Mouse (Mus musculus): Measurements from ENCODE around the gene Rnf220.

Rnf220 gene

DNA sequence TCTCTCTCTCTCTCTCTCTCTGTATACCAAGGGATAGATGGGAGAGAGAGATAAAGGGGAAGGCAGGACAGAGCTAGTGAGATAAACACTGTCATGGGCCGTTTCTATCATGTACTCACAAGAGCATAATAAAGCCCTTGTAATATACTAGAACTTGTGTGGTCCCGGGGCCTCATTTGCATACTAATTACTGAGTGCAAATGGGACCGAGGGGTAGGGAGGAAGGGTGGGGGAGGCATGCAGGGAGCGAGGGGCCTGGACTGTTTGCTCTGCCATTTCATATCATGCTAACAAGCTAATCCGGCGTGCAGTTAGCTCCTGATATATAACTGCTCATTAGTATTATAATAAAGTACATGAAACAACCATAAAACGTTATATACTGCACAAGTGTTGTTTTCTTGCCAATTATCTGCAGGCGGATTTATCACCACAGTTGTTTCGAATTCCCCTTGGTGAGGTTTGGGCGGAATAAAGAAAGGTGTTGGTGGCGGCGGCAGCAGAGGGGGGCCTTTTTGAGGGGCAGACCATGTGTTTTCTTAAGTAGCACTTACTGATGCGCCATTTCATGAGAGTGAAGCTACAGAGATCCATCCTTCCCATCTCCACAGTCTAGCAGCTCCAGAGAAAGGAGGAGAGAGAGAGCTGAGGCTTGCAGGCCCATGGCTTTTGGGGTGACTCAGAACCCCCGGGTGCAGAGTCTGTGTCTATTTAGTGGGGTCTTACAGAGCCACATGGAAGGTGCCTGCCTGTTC lies 116.9 kb downstream of the Rnf220 start:
- DNase-seq (ENCODE audit: low spot score) = no peak

DNA sequence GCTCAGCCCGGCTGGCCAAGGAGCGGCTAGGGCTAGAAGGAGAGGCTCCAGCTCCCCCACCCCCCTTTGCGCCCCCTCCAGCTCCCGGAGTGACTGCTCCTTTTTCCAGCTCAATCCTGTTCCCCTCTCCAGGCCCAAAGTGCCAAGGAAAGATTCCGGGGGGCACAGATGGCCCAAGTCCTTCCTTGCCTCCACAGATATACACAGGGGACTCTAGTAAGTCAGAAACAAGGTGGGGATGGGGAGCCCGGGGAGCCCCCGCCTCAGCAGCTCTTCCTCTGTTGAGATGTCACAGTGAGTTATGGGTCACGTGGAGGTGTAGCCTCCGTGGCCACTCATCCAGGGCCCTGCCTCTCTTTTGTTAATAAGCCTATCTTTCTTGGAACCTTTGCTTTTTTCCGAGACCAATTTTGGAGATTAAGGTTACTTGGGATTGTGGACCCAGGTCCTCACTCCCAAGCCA lies 122.7 kb downstream of the Rnf220 start:
- peak; percentile 50 for DNase-seq (ENCODE audit: low spot score)

DNA sequence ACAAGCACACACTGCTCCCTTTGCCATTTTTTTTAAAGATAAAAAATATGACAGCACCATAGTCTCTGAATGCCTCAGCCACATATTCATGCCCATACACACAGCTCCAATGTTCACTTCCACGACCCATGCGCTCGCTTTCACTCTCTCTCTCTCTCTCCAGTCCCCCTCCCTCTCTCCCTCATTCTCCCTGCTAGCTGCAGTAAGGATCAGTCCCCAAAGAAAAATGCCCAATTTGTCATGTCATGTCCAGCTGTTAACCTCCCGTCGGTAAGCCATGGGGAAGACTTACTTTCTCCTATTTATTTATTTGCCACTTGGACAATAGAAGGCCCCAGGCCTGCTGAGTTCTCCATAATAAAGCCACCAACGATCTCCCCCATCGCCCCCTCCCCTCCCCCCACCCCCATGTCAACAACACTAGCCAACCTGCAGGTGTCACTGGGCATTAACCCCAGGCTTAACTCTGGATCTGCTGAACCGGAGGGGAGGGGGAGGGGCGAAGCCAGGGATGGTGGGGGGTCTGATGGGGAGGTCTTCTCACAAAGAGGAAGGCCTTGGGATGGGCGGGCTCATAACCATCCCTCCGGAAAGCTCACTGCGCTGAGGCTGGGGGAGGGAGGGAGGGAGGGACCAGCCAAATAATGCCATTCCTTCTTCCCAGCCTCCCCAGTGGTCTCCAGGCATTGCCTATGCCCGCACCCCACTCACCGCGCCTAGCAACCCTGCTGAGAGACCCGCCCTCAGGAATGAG lies 123.4 kb downstream of the Rnf220 start:
- peak; percentile 86 for DNase-seq (ENCODE audit: low spot score)

DNA sequence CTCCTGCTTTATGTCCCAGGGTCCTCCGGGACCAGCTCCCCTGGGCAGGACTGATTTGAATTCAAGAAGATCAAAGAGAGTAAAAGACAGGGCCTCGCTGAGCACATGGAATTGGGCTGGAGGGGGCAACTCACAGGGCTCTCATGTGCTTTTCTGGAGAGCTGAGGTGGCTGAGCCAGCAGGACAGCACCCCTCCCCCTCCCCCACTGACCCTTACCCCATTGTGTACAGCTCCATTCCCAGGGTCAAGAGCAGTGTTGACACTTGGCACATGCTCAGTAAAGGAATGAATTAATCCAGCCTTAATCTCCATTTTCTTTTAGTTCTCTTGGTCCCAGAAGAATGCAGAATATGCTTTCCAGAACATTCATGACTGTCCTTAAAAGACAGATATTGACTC lies 125.0 kb downstream of the Rnf220 start:
- DNase-seq (ENCODE audit: low spot score) = no peak

DNA sequence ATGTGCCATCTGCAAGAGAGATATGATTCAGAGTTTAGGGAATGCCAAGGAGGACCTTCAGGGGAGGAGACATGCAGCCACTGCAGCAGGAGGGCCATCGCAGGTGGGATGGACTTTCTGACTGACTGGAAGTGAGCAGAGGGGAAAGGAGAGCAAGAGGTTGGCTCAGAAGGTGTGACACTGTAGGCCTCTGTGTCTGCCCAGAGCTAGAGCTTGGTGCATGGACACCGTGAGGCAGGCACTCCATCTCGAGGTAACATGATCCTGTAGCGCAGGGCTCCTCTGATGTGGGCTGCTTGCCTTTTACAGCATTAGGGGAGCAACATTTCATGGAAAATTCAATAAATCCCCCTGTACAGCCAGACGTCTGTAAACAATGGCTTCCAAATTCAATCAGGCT lies 126.5 kb downstream of the Rnf220 start:
- no peak for DNase-seq (ENCODE audit: low spot score)

DNA sequence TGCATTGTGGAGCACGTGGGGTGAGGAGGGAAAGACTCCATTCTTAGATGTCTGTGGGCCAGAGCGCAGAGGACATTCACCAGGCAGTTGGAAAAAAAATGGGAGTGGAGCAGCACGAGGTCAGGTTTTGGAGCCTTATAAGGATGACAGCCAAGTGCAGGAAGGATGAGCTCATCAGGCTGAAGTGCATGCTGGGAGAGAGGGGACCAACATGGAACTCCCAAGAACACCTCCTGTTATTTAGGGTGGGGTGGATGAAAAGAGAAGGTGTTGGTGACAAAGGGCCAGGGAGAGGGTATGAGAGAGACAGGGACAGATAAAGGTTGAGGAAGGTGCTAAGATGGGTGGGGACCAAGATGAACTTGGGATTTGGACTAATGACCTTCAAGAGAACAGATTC lies 127.3 kb downstream of the Rnf220 start:
- no peak for DNase-seq (ENCODE audit: low spot score)

DNA sequence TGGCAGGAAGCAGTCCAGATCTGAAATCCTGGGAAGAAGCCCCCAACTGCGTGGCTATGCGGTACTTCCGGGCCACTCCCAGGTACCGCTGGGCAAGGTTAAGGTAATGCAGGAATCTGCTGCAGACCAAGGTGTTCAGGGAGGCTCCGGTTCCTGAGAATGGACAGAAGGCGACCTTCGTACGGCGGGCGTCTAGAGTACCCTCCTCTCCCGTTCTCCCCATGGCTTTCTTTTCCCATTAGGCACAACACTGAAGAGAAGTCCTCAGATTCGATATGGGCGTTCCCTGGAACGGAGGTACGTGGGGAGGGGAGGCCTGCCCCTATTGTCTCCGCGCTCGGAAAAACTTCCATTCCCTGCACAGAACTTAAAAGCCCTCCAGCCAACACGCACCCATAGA lies 129.5 kb downstream of the Rnf220 start:
- DNase-seq (ENCODE audit: low spot score) = no peak

DNA sequence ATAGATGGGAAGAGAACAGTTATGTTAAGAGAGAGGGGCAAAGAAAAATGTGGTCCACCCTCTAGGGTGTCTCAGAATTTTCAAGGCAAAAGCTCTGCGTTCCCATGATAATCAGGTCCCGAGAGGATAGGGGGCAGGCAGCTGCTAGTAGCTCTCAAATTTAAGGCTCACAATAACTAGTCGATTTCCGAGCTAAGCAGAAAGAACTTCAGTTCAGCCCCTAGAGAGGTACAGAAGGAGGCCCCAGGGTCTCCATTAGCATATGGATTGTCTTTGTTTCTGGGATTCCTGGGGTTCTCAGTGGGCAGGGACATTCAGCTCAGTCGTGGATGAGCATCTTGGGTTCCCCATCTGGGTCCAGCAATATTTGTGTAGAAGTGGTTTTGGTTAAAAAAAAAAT lies 134.8 kb downstream of the Rnf220 start:
- DNase-seq (ENCODE audit: low spot score) = no peak

DNA sequence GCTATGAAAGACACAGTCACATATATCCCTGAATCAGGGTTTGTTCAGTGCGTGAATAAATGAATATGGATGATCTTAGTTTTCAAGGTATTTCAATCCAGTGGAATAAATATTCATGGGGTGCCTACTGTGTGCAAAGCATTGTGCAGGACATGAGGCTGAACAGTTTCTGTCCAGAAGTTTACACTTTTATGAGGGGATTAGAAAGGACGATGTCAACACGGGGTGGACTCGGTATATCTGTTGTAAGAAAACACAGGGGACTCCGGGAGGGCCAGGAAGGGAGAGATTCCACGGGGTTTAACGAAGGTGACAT lies 135.3 kb downstream of the Rnf220 start:
- DNase-seq (ENCODE audit: low spot score) = no peak

DNA sequence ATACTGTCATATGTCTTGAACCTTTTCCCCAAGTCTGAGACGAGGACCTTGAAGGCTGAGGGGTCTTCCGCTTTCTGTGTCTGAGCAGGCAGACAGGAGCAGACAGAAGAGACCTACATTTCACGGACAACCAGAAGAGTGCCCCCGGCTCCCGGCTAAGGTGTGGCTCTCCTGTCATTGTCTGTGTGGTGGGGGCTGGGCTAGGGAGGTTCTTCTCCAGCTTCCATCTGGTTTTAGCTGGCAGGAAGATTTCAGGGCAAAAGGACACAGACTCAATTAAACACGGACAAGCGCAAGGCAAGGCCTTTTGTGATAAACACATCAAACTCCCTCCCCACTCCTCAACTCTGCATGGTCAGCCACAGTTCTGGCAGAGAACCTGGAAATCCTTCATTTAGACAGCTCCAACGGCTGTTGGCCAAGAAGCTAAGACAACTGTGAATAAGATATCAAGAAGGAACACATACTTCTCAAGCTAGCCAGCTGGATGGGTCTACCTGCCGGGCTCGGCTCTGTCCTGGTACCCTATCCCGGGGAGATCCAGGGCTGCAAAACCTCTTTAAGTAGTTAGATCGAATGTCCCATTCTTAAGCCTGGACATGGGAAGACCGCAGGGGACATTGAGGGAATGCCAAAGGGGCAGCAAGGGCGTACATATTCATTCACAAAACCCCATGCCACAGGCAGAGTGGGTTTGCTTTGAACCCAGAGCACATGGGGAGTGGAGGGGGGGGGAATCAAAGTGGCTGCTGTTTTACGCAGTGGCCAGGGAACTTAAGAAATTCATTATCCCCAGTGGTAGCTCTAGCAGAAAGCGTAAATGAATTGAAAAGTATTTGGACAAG lies 135.9 kb downstream of the Rnf220 start:
- DNase-seq (ENCODE audit: low spot score) = no peak

DNA sequence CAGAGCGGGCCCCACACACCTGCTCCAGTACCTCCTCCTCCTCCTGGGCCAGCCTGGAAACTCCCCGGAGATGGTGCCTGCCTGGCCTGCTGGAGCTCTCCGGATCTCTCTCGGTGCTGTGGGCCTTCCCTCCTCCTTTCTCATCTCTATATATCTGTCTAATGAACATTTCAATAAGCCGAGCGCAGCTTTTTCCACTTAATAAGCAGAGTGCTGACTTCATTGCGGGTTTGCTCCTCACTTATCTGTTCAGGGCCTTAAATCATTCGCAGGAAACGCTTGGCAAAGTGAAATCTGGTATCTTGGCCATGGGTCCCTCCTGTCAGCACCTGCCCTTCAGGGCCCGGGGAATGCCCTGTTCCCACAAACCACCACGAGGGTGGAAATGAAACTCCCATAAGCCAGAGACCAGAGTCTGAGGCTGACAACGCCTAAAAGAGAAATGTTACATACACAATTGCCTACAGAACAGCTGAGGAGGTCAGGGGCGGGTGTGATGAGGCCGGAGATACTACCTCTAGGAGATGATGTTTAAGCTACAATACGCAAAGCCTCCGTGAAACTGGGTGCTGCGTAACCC lies 137.0 kb downstream of the Rnf220 start:
- DNase-seq (ENCODE audit: low spot score) = no peak

DNA sequence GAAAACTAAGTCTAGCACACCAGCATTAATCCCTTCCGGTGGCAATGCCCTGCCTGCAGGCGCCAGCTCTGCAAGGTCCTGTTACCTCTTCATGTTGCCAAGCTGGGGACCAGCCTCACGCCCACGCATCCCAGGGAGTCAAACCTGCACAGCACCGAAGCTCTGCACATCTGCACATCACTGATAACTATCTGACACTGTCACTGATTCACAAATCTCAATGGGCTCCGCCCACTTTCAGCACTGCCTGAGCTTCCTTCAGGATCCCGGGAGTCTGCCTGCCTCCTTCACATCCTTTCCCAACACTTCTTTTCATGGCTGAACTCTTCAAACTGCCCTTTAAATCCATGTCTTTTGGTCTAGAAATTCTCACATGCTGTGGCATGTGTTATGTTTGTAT lies 138.9 kb downstream of the Rnf220 start:
- DNase-seq (ENCODE audit: low spot score) = no peak

DNA sequence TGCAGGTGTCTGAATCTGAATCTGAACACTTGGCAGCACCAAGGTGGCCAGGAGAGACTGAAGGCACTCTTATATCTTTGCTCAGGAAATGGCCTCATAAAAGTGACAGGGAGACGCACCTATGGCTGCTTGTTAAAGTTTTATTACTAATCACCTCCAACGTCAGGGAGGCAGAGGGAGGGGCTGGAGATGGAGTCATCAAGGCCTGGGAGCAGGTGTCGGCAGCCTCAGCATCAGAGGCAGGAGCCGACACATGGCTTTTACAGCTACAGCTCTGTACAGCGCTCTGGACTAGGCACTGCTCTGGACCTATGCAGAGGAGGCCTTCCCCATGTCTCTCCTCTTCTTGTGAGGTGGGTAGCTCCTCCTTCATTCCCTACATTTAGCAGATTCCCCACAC lies 139.7 kb downstream of the Rnf220 start:
- no peak for DNase-seq (ENCODE audit: low spot score)

DNA sequence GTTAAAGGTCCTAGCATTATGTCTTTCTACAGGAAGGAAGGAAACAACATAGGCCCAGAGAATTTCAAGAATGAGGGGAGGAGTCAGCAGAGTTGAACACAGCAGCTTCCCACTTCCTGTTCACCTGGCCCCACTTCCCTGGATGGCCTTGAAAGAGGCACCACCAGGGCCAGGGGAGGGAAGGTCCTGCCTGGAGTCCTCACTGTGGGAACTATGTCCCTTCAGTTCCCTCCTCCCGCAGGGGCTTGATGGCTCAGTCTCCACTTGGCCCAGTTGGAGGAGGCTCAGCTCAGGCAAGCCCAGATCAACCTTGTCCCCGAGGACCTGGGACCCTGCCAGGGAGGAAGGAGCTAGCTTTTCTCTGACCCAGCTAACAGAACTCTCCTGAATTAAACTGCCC lies 140.6 kb downstream of the Rnf220 start:
- no peak for DNase-seq (ENCODE audit: low spot score)

DNA sequence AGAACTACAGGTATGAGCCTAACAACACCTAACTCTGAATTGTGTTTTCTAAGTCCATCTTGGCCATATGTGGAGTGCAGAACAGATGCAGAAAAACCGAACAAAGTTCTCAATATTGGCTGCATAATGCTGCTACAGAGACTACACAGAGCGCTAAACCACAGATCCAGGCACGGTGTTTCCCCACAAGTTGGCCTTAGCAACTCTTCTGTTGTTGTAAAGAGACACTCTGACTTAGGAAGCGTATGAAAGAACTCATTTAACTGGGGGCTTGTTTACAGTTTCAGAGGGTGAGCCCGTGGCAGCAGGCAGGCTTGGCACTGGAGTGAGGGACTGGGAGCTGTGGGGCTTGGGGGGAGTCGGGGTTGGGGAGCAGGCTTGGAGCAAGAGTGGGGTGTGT lies 142.2 kb downstream of the Rnf220 start:
- DNase-seq (ENCODE audit: low spot score) = no peak

DNA sequence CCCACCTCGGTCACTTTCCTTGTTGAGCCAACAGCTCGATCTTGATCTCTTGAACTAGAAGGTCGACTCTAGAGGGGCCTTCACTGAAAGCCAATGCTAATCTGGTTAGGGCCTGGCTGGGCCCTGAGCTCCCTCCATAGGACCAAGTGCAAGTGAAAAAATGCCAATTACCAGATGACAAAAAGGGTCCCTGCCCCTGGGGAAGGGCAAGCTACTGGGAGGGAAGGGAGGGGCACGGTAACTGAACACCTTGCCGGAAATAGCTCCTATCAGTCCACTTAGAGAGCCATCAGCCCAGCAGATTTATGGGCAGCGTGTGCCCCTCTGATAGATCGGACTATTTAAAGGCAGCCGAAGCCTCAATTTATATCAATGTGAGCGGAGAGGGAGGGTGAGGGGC lies 143.9 kb downstream of the Rnf220 start:
- no peak for DNase-seq (ENCODE audit: low spot score)

DNA sequence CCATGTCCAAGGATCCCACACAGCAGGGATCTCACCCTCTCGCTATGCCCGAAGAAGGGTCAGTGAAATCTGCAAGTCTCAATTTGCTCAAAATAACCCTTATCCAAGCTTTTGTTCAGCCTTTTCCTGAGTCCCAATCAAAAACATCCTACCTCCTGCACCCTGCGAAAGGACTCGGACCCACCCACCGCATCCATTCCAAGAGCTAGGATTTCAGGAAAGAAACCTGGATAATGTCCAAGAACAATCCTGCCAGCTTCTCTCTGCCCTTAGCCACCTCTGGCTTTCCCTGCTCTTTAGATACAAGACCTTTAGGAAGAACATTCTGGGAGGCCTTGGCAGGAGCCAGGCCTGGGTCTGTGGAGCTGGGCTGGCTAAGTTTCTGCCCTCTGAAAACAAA lies 144.8 kb downstream of the Rnf220 start:
- no peak for DNase-seq (ENCODE audit: low spot score)

DNA sequence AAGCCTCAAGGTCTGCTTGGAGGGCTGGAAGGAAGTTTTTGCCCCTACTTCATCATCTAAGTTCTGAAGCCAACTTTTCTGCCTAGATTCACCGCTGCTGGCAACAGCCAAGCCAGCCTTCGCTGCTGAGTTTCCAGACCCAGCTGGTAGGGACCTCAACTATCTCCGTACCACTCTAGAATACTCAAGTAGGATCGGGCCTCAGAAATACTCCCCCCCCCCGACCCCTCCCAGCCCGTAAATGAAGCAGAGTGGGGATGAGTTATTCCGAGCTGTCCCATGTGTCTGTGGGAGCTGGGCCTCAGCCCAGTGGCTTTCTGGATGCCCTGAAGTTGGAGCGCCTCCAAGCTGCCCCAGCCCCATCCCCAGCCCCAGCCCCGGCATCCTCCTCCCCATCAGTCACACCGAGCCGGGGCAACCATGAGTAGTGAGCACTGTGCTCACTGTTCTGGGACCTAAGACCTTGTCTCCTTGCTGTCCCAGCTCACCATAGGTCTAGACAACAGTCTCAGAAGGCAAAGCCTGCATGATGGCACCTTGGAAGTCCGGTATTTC lies 146.6 kb downstream of the Rnf220 start:
- DNase-seq (ENCODE audit: low spot score) = no peak

DNA sequence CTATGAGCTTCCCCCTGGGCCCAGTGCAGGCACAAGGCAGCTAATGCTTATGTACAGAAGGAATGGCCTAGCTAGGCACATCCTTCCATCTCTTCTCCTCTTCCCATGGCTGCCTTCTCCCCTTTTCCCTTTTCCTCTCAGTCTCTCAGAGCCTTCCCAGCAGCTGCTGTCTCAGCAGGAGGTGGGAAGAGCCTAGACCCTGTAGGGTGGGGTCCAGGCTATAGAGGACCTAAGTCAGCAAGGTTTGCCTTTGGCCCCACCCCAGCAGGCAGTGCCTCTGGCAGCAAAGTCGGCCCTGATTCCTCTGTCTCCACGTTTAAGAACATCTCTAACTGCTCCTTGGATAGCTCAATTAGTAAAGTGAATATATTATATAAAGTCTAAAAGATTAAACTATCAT lies 147.5 kb downstream of the Rnf220 start:
- no peak for DNase-seq (ENCODE audit: low spot score)

DNA sequence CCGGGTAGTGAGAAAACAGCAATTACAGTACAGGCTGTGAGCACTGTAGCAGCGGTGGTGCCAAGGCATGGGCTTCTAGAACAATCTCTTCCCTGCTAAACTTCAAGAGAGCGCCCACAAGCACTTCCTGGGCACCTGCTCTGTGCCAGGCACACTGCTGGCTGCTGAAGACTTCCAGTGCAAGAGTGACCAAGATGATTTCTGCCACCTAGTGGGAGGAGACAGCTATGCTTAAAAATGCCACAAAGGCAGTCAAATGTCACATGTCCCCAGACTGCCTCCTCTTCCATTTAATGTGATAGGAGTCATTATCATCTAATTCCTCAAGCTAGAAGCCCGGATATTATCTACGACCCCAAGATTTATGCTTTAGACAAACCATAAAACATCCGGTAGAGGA lies 150.8 kb downstream of the Rnf220 start:
- peak; percentile 78 for DNase-seq (ENCODE audit: low spot score)

DNA sequence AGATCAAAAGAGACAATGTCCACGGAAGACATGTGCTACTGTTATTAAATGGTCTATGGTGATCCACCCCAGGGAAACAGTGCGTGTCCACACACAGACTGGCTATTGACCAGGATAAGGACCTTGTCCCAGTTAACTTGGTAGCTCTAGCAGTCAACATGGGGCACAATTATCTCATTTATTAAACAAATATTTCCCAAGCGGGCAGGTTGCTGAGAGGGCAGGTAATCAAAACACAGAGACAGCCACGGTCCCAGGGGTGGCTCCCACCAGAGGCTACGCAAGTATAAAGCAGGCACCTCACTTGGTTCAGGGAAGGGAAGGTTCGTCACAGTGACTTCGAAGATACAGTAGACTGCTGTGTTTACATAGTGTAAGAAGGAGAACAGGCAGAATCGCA lies 153.5 kb downstream of the Rnf220 start:
- no peak for DNase-seq (ENCODE audit: low spot score)

DNA sequence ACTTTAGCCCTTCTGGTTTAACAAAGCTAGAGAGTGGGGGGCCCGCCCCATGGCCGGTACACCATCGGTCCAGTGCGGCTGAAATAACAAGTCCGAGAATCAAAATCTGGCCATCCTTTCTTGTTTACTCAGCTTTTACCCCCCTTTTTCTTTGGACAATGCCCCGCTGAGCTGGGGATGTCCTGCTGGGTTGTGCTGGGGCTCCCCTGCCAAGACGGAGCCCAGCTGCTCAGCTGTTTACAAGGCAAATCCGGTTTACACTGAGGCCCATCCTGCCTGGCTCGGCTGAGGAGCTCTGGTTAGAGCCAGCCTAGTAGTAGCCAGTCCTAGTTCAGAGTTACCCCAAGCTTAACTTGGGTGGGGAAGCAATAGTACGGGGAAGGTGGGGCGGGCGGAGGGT lies 154.1 kb downstream of the Rnf220 start:
- DNase-seq (ENCODE audit: low spot score) = no peak

Data from embryo, embryonic 10 days (tissue).